In the genomic region with DNA sequence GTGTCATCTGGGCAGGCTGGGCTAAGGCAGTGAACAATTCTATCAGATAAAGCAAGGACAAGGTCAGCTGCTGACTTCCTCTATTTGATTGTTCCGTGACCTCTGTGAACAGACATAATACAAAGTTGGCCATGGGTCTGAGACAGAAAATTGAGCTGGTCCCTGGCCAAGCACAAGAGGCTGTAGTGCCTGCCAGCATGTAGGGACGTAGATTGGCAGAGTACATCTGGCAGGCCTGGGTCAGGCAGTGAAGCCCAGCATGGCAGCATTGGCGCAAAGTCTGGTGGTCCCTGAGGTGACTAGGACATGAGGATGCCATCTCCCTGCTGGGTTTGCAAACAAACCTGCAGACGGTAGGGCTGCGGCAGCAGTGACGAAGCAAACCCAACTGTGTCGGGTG, we compare ENCODE assay signal across 18 mouse cellular contexts.
A peak's percentile ranks its signal among the peaks of the same experiment; 100 is the strongest.
DNase-seq lines count a peak whose midpoint lies in the region; ATAC-seq and TF ChIP-seq lines count a peak whose summit lies in the region.
"Had no signal": no experiment of that assay in that cellular context is flagged by ENCODE, and none has a peak within 500 bp of the region (broad histone marks: within the 10 kb centered on the region; RNA-seq: fewer than 3 reads in every experiment).

No protein-coding gene starts in this region.

- TF ChIP-seq CTCF in kidney, adult 2 months (conservative IDR thresholded peaks at IDR 0.05; ENCODE audit: insufficient read depth, insufficient read length, low read depth, low read length), result no peak
- no peak for TF ChIP-seq CTCF in lung, postnatal 0 days (IDR thresholded peaks at IDR 0.05)

- H3K4me3 ChIP-seq in kidney, adult 2 months (ENCODE audit: insufficient read depth, low read depth, low read length), result no peak overlapping the region
- H3K4me3 ChIP-seq in kidney, embryonic 16.5 days (ENCODE audit: low read length), result no peak overlapping the region
- H3K4me3 ChIP-seq in lung, postnatal 0 days (ENCODE audit: low read depth, low read length), result no peak overlapping the region
- H3K4me3 ChIP-seq: erythroblast, embryonic 14.5 days; myocyte; neural tube, embryonic 15.5 days had no signal

- H3K9ac ChIP-seq in kidney, embryonic 16.5 days (replicated peaks; ENCODE audit: low read length), result no peak overlapping the region
- no peak overlapping the region for H3K9ac ChIP-seq in lung, postnatal 0 days (replicated peaks; ENCODE audit: low read depth)
- H3K9ac ChIP-seq: neural tube, embryonic 15.5 days had no signal

- no peaks in the 10 kb centered on the region for H3K36me3 ChIP-seq in kidney, adult 2 months (ENCODE audit: control insufficient read depth, insufficient read depth, low read length)
- H3K36me3 ChIP-seq in kidney, embryonic 16.5 days (ENCODE audit: insufficient read depth, low read length), result no peaks in the 10 kb centered on the region
- H3K36me3 ChIP-seq in lung, postnatal 0 days (ENCODE audit: insufficient read depth, low read length), result no peaks in the 10 kb centered on the region
- H3K36me3 ChIP-seq: neural tube, embryonic 15.5 days had no signal

- ATAC-seq in kidney, embryonic 16.5 days (ENCODE audit: low FRiP score, low TSS enrichment), result no peak
- ATAC-seq in lung, postnatal 0 days, result no peak
- ATAC-seq: forebrain, embryonic 14.5 days; hindbrain, postnatal 0 days had no signal

- DNase-seq in adrenal gland, adult 8-10 months, result peak; percentile 5
- DNase-seq in adrenal gland, postnatal 4 days (ENCODE audit: low spot score in 2 of 2), result no peak
- DNase-seq in kidney, adult 2 months, result peak; percentile 25
- peak; percentile 32 for DNase-seq in lung, postnatal 10 days
- DNase-seq in lung, postnatal 0 days (ENCODE audit: low spot score), result no peak
- DNase-seq in embryo, embryonic 10 days (ENCODE audit: low spot score), result no peak
- DNase-seq in thymus, postnatal 4 days, result no peak
- DNase-seq: gastrocnemius, postnatal 25 days; layer of hippocampus, adult 9-11 months; midbrain, embryonic 14.5 days; right cerebral cortex, postnatal 25 days; thymus, postnatal 25 days had no signal

- no peaks in the 10 kb centered on the region for H3K4me1 ChIP-seq in kidney, adult 2 months (ENCODE audit: control insufficient read depth, insufficient read depth, low read length)
- no peaks in the 10 kb centered on the region for H3K4me1 ChIP-seq in kidney, embryonic 16.5 days (ENCODE audit: insufficient read depth, low read length)
- no peaks in the 10 kb centered on the region for H3K4me1 ChIP-seq in lung, postnatal 0 days (ENCODE audit: insufficient read depth, low read depth, low read length)

- no peak for TF ChIP-seq POLR2A in kidney, adult 2 months (IDR thresholded peaks at IDR 0.05; ENCODE audit: low read depth, low read length)

- WGBS in kidney, adult 2 months, result 81% methylated on average over 7 of the region's 7 CpGs
- 88% methylated on average over 7 of the region's 7 CpGs for WGBS in kidney, embryonic 16.5 days
- WGBS in lung, postnatal 0 days, result 83% methylated on average over 7 of the region's 7 CpGs

- H3K27me3 ChIP-seq in kidney, adult 2 months (replicated peaks; ENCODE audit: control insufficient read depth, insufficient read depth, low read length), result no peaks in the 10 kb centered on the region
- H3K27me3 ChIP-seq in kidney, embryonic 16.5 days (ENCODE audit: insufficient read depth, low read length), result no peaks in the 10 kb centered on the region
- no peaks in the 10 kb centered on the region for H3K27me3 ChIP-seq in lung, postnatal 0 days (replicated peaks; ENCODE audit: insufficient read depth, low read length)
- H3K27me3 ChIP-seq: neural tube, embryonic 15.5 days had no signal

- H3K9me3 ChIP-seq in kidney, embryonic 16.5 days (ENCODE audit: low read length), result no peaks in the 10 kb centered on the region
- H3K9me3 ChIP-seq in lung, postnatal 0 days (ENCODE audit: low read length), result no peaks in the 10 kb centered on the region
- H3K9me3 ChIP-seq: neural tube, embryonic 15.5 days had no signal

- no peak overlapping the region for H3K4me2 ChIP-seq in kidney, embryonic 16.5 days (replicated peaks; ENCODE audit: low read depth, low read length)
- H3K4me2 ChIP-seq in lung, postnatal 0 days (replicated peaks; ENCODE audit: low read depth, low read length), result no peak overlapping the region
- H3K4me2 ChIP-seq: neural tube, embryonic 15.5 days had no signal

- no peak overlapping the region for H3K27ac ChIP-seq in kidney, adult 2 months (ENCODE audit: insufficient read depth, low read depth, low read length)
- H3K27ac ChIP-seq in kidney, embryonic 16.5 days (ENCODE audit: low read length), result no peak overlapping the region
- no peak overlapping the region for H3K27ac ChIP-seq in lung, postnatal 0 days (ENCODE audit: low read length)
- H3K27ac ChIP-seq: hindbrain, postnatal 0 days; neural tube, embryonic 15.5 days had no signal

- no peak for TF ChIP-seq EP300 in lung, postnatal 0 days (IDR thresholded peaks at IDR 0.05)

Comparison
In these comparisons a context has a peak if more than half of its experiments do, and no peak if none do; other contexts are left out.
1. DNase-seq: peak in adrenal gland, adult 8-10 months (single experiment), kidney, adult 2 months (single experiment) and lung, postnatal 10 days (single experiment); none in adrenal gland, postnatal 4 days (0 of 2), lung, postnatal 0 days (single experiment), embryo, embryonic 10 days (single experiment) and thymus, postnatal 4 days (single experiment).